Mouse (Mus musculus): ENCODE measurements around the gene Slc7a11.

Slc7a11 gene

GRCm38 (mm10) chr3:49867951-49868584 lies 575.3 kb downstream of the Slc7a11 start:
- in situ Hi-C loops (cut with MboI, MseI): no loop called here

- in situ Hi-C loops (cut with MboI, MseI): no loop called here
These were observed 576.1 kb downstream of the Slc7a11 start for GRCm38 (mm10) chr3:49867147-49867950.

GRCm38 (mm10) chr3:49866061-49866515 lies 577.3 kb downstream of the Slc7a11 start:
- in situ Hi-C loops (cut with MboI, MseI): no loop called here

- in situ Hi-C loops (cut with MboI, MseI): no loop called here
These were observed 586.6 kb downstream of the Slc7a11 start for GRCm38 (mm10) chr3:49856797-49857196.

GRCm38 (mm10) chr3:49854277-49854676 lies 589.1 kb downstream of the Slc7a11 start:
- in situ Hi-C loops (cut with MboI, MseI): no loop called here

GRCm38 (mm10) chr3:49842971-49843370 lies 600.4 kb downstream of the Slc7a11 start:
- in situ Hi-C loops (cut with MboI, MseI): no loop called here

Measured in T-helper 1 cell (primary cell).